Mouse (Mus musculus) intestine, postnatal 0 days (tissue): ENCODE data around the gene Gm10382. TPM values are rescaled to one million over a fixed set of nuclear protein-coding genes. Genes with fewer than 3 reads are reported as not detected.

Experiments used
- ATAC-seq: fragments of 200-750 bp; cut with Nextera tagmentation; 2 replicates; pipeline ENCODE4 v1.8.0; 2017; ENCODE audit warnings: mild to moderate bottlenecking, moderate TSS enrichment, moderate library complexity
- H3K27ac ChIP-seq: fragments of 300-500 bp; sonication (generic); 2 replicates; pipeline ENCODE4 v1.5.1; 2014; ENCODE audit warnings: mild to moderate bottlenecking, low read depth, low read length, moderate library complexity
- H3K27me3 ChIP-seq: fragments of 300-500 bp; sonication (generic); replicated peaks from 2 replicates; pipeline ENCODE4 v1.6.1; 2014; ENCODE audit warnings: low read length, mixed read lengths; ENCODE audit not compliant: control insufficient read depth, insufficient read depth
- H3K36me3 ChIP-seq: fragments of 300-500 bp; sonication (generic); 2 replicates; pipeline ENCODE4 v1.6.1; 2014; ENCODE audit warnings: mild to moderate bottlenecking, moderate library complexity; ENCODE audit not compliant: control insufficient read depth, insufficient read depth
- H3K4me1 ChIP-seq: fragments of 300-500 bp; sonication (generic); replicated peaks from 2 replicates; pipeline ENCODE4 v1.6.1; 2014; ENCODE audit warnings: antibody characterized with exemption, low read length, mixed read lengths; ENCODE audit not compliant: control insufficient read depth, insufficient read depth
- H3K4me2 ChIP-seq: fragments of 300-500 bp; sonication (generic); replicated peaks from 2 replicates; pipeline ENCODE4 v1.6.1; 2014; ENCODE audit warnings: low read depth, mild to moderate bottlenecking, moderate library complexity
- H3K4me3 ChIP-seq: fragments of 300-500 bp; sonication (generic); 2 replicates; pipeline ENCODE4 v1.5.1; 2014; ENCODE audit warnings: low read depth, low read length
- H3K9ac ChIP-seq: fragments of 300-500 bp; sonication (generic); 2 replicates; pipeline ENCODE4 v1.6.1; 2014; ENCODE audit warnings: mild to moderate bottlenecking, low read depth, low read length
- H3K9me3 ChIP-seq: fragments of 300-500 bp; sonication (generic); 2 replicates; pipeline ENCODE4 v1.6.1; 2016; ENCODE audit warnings: mixed run types; ENCODE audit not compliant: control insufficient read depth
- CTCF ChIP-seq: sonication (generic); IDR thresholded peaks from 2 replicates; pipeline ENCODE4 v1.5.1; 2016; ENCODE audit warnings: low read depth, mild to moderate bottlenecking, control low read depth, antibody characterized with exemption, moderate library complexity
- WGBS: fragments of 180-500 bp; shearing (Covaris S2); extraction: QIAGEN DNeasy Blood & Tissue Kit; methylation state at CpG from one replicate; pipeline ENCODE4 v1.1.7; 2014; 5-methylcytosine and 5-hydroxymethylcytosine counted together
- polyA plus RNA-seq: library from polyadenylated mRNA; unstranded; fragments of >200 nt; fragmentation: Nextera tagmentation; extraction: Ambion mirVana; gene quantifications from 2 replicates; pipeline ENCODE4 v1.2.1, GENCODE M21; 2015

Gm10382 gene
- polyA plus RNA-seq, 1 experiment from 2014 or later = 0.16 TPM

GRCm38 (mm10) chr5:125403481-125404465, 14.7 kb downstream of the Gm10382 start:
- H3K4me3 ChIP-seq = peak overlapping the region; percentile 59
- peak overlapping the region; percentile 83 for H3K4me2 ChIP-seq
- TF ChIP-seq CTCF = no peak
- no peak overlapping the region for H3K9ac ChIP-seq
- H3K27ac ChIP-seq = no peak overlapping the region
- ATAC-seq = no peak
- no peaks in the 10 kb centered on the region for H3K36me3 ChIP-seq
- H3K9me3 ChIP-seq = no peaks in the 10 kb centered on the region
- no peaks in the 10 kb centered on the region for H3K4me1 ChIP-seq
- no peaks in the 10 kb centered on the region for H3K27me3 ChIP-seq
- WGBS = 16% methylated on average over 31 of the region's 31 CpGs

- Histone ChIP-seq H3K4me3 (peak overlapping the region; percentile 59), H3K9ac (peak overlapping the region; percentile 58; the same call in 1 of the 2 replicates), H3K27me3 (no peaks in the 10 kb centered on the region), H3K36me3 (no peaks in the 10 kb centered on the region), H3K9me3 (no peaks in the 10 kb centered on the region), H3K4me1 (no peaks in the 10 kb centered on the region), H3K27ac (peak overlapping the region; percentile 83), H3K4me2 (peak overlapping the region; percentile 83)
- TF ChIP-seq CTCF = no peak
- WGBS = under 1% methylated on average over 7 of the region's 7 CpGs
- ATAC-seq = no peak
These were observed 15.4 kb downstream of the Gm10382 start for GRCm38 (mm10) chr5:125404536-125404902.

- ATAC-seq = peak; percentile 15; the same call in 1 of the 2 replicates
- H3K27ac ChIP-seq = peak overlapping the region; percentile 83
- peak overlapping the region; percentile 58 for H3K9ac ChIP-seq
- no peaks in the 10 kb centered on the region for H3K4me1 ChIP-seq
- TF ChIP-seq CTCF = no peak
- no peaks in the 10 kb centered on the region for H3K27me3 ChIP-seq
- peak overlapping the region; percentile 59 for H3K4me3 ChIP-seq
- no peaks in the 10 kb centered on the region for H3K9me3 ChIP-seq
- H3K36me3 ChIP-seq = no peaks in the 10 kb centered on the region
- H3K4me2 ChIP-seq = peak overlapping the region; percentile 83
- under 1% methylated on average over 28 of the region's 28 CpGs for WGBS
These were observed 15.9 kb downstream of the Gm10382 start for GRCm38 (mm10) chr5:125404903-125405545.

GRCm38 (mm10) chr5:125405546-125406248, 16.6 kb downstream of the Gm10382 start:
- Histone ChIP-seq H3K4me3 (peak overlapping the region; percentile 59), H3K4me2 (peak overlapping the region; percentile 83), H3K9me3 (no peaks in the 10 kb centered on the region), H3K9ac (peak overlapping the region; percentile 58), H3K27ac (peak overlapping the region; percentile 83), H3K36me3 (no peaks in the 10 kb centered on the region), H3K4me1 (no peaks in the 10 kb centered on the region), H3K27me3 (no peaks in the 10 kb centered on the region)
- no peak for TF ChIP-seq CTCF
- WGBS = under 1% methylated on average over 31 of the region's 31 CpGs
- peak; percentile 74 for ATAC-seq

- H3K9me3 ChIP-seq = no peaks in the 10 kb centered on the region
- H3K4me3 ChIP-seq = peak overlapping the region; percentile 59
- peak; percentile 55 for ATAC-seq
- H3K4me2 ChIP-seq = peak overlapping the region; percentile 83
- no peaks in the 10 kb centered on the region for H3K4me1 ChIP-seq
- H3K27me3 ChIP-seq = no peaks in the 10 kb centered on the region
- peak overlapping the region; percentile 83 for H3K27ac ChIP-seq
- H3K9ac ChIP-seq = peak overlapping the region; percentile 56
- H3K36me3 ChIP-seq = no peaks in the 10 kb centered on the region
- no peak for TF ChIP-seq CTCF
- 3% methylated on average over 20 of the region's 20 CpGs for WGBS
These were observed 17.3 kb downstream of the Gm10382 start for GRCm38 (mm10) chr5:125406322-125407016.
